Mouse (Mus musculus) cerebellum, postnatal 36 days (tissue): ENCODE measurements around the gene Sos2.
"Not testable (repeated sequence)": the region's sequence is repeated elsewhere in the genome, so short reads cannot be mapped to it uniquely, and the experiment has no call there.

Experiments
- DNase-seq, 2 experiments: peaks; one replicate each; pipeline ENCODE4 v3.0.0; 2021 to 2022; ENCODE audit warnings: mixed read lengths in 2 of 2

The Sos2 gene

DNA sequence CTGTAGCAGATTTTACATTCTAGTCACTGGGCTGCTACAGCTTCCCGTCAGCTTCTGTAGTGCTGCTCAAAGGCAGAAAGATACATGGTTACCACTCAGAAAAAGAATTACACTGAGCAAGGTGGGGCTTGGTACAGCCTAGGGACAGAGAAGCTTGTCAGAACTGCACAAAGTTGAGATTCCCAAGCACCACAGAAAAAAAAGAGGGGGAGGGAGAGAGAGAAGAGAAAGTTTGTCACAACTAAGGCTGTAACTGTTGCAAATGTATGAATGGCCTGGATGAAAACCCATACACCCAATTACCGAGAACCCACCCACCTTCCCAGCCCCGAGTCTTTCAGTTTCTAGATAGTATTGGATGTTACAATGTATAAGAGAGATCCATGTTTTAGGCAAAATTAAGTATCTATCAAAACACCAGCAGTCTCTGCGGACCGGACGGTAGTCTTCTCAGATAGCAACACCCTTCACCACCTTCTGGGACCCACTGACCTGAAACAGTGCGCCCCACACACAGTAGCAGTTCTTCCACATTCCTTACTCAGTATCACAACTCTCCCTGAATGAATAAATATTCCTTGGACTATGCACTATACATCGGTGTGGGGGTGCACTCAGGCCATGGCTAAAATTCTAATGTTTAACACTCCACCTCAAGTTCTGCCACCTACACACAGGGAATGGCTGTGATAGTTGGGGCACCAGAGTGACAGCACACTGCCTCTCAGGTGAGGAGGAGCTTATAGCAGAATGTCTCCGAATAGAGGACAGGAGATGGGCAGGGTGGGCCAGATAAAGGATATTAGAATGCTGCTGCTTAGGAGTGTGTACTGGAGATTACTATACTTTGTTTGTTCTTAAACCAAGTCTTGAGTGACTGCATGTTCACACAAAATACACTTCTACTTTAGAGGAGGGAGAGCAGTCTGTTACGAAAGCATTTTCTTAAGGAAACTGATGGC lies 6.8 kb downstream of the Sos2 start:
- no peak for DNase-seq

DNA sequence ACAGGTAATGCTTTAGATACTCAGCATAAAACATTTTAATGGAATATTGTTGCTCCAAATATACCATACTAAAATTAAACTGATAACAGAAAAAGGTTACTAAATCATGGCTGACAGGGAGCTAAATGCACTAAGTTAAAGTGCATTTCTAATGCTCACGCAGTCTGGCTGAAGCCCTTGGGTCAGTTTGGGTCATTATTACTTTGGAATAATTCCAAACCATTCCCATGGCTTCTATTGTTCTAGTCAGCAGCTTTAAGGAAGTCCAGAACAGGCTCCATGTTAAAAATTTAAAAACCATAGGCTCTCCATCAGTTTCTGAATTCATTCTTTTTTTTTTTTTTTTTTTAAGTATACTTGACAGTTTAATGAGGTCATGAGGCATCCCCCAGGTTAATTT lies 7.5 kb downstream of the Sos2 start:
- DNase-seq, result no peak

DNA sequence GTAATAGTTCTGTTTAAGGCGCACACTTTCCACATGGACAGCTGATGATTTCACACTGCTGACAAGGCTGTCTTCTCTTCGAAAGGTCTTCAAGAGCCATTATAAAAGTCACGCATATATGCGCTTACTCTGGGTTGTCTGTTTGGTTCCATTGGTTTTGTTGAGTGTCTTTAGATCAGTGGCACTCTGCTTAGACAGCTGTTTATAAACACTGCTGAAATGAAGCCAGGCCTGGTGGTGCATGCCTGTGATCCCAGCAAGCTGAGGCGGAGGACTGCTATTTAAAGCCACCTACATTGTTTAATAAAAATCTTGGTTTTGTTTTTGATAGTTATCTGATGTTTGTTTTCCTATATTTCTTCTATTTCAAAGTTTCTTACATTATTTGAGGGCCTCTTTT lies 14.9 kb downstream of the Sos2 start:
- no peak for DNase-seq

DNA sequence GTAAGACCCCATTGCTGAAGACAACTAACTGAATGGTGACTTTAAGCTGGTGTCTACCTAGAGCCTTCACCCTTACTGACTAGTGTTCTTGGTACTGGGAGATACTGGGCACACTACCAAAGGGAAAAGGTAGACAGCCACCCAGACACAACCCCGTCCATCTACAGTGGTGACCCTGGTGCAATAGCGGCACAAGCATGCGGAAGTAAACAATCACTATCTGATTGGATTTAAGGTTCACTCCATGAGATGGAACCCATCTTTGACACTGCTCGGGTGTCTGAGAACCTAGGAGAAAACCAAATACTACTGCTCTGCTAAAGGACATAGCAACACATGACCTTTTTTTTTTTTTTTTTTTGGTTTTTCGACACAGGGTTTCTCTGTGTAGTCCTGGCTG lies 20.0 kb downstream of the Sos2 start:
- DNase-seq, result no peak

DNA sequence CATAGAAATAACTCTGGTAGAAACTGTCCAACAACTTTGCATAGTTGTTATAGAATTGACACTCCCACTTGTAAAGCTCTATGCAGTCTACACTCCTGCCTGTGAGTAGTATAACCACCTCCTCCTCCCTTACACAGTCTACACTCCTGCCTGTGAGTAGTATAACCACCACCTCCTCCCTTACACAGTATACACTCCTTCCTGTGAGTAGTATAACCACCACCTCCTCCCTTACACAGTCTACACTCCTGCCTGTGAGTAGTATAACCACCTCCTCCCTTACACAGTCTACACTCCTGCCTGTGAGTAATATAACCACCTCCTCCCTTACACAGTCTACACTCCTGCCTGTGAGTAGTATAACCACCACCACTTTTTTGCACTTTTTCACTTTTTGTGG lies 27.7 kb downstream of the Sos2 start:
- not testable (repeated sequence) for DNase-seq

DNA sequence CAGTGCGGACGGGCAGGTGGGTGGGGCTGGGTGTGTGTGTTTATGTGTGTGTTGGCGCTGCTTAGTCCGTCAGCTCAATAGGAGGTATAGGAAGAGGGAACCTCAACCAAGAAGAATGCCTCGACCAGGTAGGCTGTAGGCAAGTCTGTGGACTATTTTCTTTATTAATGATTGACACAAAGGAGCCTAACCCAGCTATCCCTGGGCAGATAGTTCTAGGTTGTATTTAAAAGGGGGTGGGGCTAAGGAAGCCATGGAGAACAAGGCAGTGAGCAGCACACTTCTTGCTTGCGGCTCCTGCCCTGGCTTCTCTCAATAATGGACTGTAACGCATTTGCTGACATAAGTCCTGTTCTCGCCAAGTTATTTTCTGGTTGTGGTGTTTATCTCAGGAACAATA lies 32.1 kb downstream of the Sos2 start:
- no peak for DNase-seq

DNA sequence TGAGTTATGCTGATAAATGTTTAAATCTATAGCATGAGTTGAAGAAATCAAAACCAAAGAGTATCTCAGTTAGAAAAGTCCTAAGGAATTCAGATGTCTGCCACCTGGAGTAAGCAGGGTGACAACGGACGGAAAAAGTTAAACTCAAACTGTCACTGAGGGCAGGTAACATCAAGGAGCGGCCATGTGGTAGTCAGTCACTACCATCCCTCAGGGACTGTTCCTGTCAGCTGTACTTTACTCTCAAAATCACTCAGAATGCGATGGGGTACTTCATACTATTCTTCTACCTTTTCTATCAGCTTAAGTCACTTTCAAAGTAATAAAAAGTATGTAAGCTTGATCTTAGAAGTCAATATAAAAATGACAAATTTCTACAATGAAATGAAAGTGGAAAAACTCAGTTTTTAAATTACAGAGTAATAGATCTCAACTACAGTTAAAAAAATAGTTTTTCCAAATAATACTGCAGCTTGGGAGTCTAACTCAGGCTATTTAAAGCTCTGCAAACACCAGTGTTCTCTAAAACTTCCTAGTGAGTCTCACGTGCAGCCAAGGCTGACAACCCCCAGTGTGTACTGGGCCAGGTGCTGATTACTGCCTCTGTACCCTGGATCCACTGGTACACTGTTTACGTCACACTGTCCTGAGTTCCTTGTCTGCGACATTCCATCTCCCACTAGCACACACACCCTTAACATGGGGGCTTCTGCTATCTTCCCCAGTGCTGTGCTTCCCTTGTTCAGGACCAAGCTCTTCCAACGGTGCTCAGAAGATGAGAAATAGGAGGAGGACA lies 35.6 kb downstream of the Sos2 start:
- no peak for DNase-seq

DNA sequence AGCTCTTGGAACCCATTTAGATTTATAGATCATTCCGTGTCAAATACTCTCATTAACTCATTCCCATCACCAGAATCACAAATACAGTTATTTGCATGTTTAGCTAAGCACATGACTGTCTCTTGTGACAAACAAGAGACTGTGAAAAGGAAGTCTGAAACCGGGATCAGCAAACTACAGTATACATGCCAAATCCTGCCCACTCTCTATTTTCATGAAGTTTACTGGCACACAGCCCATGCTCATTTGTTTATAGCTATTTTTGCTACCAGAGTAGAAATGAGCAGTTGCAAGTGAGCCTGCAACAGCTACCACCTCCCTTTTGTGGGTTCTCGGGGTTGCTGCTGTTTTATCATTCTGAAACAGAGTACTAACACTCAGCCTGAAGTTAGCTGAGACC lies 36.8 kb downstream of the Sos2 start:
- DNase-seq, result no peak

DNA sequence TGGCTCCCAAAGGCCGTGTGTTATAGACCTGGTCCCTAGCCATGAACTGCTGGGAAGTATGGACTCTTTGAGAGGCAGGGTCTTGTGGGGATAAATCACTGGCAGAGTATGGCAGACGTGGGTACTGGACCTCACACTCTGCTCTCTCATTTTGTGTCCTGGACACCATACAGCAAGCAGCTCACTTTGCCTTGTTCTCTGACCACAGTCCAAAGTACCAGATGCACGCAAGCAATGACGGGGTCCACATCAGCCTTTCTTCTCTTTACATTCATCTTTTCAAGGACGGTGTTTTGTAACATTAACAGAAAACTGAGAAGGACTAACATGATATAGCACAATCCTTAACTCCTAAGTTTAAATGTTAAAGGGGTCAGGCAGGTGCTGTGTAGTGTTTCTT lies 38.8 kb downstream of the Sos2 start:
- DNase-seq, result no peak

DNA sequence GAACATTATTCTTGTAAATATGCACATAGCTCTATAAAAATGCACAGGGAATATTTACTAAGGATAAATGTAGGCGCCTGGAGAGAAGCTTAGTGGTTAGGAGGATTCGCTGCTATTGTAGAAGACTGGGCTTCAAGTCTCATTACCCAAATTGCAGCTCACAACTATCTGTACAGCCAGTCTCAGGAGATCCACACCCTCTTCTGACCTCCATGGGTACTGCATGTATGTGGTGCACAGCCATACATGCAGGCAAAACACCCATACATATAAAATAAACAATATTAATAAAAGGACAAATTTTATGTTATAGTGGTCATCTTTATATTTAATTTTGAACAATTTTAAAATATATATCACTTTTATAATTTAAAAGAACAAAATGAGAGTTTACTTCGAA lies 46.9 kb downstream of the Sos2 start:
- DNase-seq, result peak in 1 of 2 experiments; percentile 26

DNA sequence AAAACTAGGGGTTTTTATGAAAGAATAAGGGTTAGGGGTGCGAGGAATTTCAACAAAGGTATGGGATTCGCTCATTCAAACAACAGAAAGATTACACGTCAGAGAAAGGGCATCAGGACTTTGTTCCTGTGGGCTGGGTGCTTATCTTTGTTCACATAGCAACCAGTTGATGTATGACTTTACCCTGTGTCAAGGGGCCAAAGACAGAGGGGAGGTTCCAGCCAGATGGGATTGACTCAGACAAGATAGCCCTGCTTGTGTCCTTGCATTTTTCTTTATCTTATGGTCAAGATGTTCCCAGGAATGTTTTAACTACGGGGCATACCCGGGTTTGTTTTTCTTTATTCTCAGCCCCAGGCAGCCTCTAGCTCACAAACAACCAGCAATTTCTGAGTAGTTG lies 63.1 kb downstream of the Sos2 start:
- not testable (repeated sequence) for DNase-seq

DNA sequence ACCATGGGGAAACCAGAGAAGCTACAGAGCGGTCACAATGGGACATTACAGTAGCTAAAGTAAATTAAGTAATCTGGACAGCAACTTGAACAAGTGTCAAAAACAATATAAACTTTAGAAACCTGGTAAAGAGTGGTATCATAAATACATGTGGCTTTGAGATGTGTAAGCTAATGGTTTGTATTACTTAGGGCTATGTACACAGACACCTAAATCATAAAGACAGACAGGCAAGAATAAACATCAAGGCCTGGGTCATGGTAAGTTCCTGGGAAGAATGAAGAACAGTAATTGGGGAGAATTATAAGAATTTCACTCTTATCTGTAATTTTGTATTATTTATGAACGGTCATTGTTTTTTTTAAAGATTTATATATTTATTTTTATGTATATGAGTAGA lies 77.3 kb downstream of the Sos2 start:
- DNase-seq, result no peak

DNA sequence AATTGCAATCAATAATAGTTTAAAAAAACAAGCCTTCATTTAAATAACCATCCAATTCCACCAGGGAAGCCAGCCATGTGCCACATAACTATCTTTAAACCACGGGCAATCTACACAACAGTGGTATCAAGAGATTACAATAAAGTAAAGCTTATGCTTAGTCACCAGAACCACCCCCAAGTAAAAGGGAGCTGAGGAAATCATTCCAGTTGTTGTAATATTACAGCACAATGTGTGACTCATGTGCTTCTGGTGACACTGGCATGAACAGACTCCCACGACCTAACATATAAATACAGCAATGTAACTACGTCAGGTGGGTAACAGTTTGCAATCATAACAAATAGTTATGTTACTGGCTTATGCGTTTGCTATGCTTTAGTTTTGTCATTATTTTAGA lies 84.2 kb downstream of the Sos2 start:
- no peak for DNase-seq

DNA sequence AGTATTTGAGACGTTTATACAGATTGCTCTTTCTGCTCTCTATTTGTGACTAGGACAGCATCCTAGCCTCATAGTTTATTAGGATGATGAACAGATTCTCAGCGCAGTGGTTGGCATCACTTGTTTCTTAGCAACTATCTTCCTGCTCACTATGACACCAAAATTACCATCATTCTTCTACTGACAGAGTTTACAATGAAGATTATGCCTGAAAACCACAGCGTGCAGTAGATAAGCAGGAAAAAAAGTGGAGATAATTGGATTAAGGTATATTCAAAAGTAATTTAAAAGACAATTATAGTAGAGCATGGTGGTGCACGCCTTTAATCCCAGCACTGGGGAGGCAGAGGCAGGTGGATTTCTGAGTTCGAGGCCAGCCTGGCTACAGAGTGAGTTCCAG lies 88.5 kb downstream of the Sos2 start:
- DNase-seq, result no peak

DNA sequence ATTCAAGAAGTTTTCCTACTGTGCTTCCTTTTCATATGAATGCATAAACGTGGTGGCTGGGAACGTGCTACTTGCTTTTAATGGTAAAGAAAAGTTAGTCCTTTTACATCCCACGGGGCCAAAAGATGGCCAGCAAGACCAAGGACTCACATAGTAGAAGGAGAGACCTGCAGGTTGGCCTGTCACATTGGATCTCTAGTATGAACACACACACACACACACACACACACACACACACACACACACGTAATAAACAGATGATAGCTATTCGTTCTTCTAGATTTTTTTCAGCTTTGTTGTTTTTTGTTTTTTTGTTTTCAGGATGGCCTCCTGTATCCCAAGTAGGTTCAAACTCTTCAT lies 98.4 kb downstream of the Sos2 start:
- DNase-seq, result no peak

DNA sequence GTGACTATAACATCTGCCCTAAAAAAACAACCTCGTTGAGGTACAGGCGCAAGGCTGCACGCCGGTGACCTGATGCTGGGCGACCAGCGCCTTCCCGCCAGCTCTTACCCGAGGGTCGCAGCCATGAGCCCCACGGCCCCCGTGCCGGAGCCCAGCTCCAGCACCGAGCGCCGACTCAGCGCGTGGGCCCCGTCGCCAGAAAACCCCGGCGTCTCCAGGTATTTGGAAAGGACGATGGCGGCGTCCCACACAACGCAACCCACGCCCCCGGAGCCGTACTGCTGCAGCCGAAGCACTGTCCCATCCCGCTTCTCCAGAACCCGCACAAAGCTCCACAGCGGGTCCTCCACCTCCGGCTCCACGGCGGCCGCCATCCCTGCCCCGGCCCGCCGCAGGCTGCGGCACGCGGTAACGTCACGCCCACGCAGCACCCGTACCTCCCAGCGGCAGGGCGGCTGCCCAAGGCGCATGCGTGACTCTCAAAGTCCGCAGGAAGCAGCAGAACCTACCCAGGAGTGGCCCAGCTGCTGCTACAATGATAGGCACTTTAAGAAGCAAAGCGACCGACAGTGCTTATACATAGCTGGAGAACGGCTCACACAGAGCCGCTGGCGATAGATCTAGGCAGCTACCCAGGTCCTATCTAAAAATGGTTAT lies 98.9 kb downstream of the Sos2 start, which contains the start of gene Vcpkmt:
Vcpkmt (minus strand) TSS at position 416 of the 657 bp plus-strand sequence.
- DNase-seq, result peak; percentile 86 to 89

DNA sequence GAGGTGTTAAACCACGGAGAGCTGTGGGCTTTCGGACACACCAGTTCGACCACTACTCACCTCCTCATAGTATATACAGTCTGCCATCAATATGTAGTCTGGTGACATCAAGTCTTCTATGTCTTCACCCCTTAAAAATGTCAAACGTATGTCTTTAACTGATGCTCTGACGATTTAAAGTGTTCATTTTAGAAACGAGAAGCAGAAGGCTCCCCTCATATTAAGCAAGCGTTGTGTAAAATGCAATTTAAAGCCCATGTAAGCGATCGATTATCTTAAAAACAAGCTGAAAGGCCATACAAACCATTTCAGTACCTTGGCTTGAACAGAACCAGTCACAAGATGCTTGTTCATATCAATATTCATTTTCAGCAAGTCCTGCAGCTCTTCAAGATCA lies 99.4 kb downstream of the Sos2 start:
- DNase-seq, result no peak

DNA sequence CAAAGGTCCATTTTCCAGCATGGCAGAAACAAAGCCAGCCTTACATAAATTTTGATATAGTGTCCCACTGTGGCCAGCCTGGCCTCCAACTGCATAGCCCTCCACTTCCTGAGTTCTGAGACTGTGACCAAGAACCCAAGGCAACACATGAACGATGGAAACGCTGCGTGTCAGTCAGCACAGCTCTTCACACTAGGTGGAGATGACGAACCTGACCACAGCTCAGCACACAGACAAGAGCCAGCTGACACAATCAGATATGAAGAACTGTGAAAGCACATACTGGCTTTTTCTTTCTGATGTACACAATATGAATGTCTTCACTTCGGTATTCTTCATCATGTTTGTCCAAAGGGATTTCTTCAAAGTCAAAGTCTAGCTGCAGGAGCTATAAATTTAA lies 102.0 kb downstream of the Sos2 start:
- no peak for DNase-seq

DNA sequence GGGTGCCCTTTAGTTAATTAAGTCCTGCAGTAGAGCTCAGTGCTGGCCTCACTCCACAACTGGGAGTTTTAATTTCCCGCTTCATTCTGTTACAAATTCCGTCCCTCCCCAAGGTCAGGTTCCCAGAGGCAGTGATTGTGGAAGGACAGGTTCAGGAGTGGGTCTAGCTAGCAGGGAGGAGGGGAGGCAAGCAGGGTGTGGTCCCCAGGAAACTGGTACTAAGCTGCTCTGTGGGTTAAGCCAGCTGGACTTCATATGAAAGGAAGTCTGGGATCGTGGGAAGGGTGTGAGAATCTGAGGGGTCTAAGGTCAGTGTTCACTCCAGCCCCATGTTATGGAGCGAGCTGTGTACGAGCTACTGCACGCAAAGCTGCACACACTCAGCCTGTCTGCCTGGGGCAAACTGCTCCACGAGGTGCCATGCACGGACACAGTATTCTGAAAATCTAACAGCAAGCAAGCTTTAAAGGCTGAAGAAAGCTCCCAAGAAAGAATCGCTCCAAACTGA lies 105.5 kb downstream of the Sos2 start:
- no peak for DNase-seq

DNA sequence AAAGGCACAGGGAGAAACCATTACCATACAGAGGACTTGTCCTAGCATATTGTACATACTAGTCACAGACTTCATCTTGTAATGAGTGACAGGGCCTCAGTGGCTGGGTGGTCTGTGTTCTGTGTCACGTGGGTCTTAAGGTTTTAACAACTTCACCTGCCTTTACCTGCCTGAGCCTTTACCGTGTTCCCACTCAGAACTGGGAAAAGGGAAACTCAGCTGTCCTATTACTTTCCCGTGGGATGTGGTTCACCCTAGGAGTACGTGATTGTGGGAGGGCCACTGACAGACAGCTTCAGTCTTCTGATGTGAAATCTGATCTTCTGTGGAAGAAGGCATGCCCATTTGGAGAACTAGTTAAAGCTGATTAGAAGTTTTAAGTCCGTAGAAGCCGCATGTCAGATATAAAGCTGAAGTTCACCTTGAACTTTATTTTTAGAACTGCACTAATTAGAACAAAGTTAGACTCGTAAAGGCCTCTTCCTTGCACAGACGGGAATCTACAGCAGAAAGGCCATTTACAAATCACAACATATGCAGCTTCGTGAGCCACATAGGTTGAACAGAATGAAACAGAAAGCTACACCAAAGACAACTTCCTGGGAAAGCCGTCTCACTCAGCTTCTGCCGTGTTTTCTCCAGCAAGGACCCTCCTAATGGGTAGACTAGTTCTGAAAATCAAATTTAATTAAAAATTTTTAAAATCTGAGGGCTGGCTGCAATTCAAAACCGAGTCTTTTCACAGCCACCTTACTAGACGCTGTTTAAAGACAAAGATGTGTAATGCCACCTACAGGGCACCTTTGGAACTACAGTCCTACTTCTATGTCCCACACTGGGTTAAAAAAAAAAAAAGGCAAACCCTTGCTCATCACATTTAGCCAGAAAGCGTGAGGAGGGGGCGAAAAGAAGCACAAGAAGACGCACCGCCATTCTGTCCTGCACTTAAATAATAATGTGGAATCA lies 107.5 kb downstream of the Sos2 start:
- DNase-seq, result peak; percentile 71 to 90

DNA sequence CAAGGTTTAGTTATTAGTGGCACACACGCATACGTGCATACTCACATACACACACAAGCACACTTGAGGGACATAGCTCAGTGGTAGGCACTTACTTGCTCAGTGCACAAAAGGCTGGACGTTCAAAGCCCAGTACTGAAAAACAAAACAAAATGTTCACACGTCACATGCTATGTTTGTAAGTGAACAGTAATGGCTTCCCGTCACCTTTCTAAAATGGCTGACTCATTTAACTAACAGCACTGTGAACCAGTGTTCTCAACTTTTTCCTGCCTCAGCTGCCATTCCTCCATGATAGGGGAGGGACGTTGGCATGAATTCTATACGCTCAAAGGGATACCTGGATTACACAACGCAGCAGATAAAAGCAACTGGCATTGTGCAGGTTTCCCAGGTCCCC lies 108.4 kb downstream of the Sos2 start:
- DNase-seq, result no peak

DNA sequence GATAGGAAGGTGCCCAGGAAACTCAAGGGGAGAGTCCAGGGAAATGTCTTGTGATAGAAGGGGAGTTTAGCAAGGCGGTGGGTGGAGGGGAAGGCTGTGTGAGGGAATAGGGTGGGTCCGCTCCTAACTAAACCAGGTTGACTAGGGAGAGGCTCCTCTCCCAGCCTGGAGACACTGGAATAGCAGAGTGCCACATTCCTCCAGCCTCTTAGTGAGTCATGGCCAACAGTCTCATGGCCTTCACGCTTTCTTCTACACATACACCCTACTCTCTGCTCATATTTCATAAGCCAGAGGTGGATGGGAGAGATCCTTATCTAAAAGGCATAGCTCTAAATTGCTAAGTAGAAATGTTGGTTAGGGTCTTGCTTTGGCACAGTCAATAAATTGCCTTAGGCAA lies 111.7 kb downstream of the Sos2 start:
- no peak for DNase-seq
